Mouse (Mus musculus): ENCODE data around the gene Zfp52. TPM values are rescaled to one million over a fixed set of nuclear protein-coding genes. Genes with fewer than 3 reads are reported as not detected.
A peak's percentile ranks its signal among the peaks of the same experiment; 100 is the strongest.

Zfp52 gene
- polyA plus RNA-seq, 1 experiment from 2014 or later: 3.3 TPM

GRCm38 (mm10) chr17:21526270-21526669 is 9.1 kb upstream of the Zfp52 start:
- no peak overlapping the region for H3K9ac ChIP-seq
- peaks cover under 1% of the 10 kb centered on the region; the same call in 1 of the 2 replicates for H3K4me1 ChIP-seq
- H3K9me3 ChIP-seq: no peaks in the 10 kb centered on the region
- H3K27ac ChIP-seq (replicated peaks): no peak overlapping the region
- H3K4me2 ChIP-seq: no peak overlapping the region
- no peaks in the 10 kb centered on the region for H3K36me3 ChIP-seq
- no peaks in the 10 kb centered on the region for H3K27me3 ChIP-seq (replicated peaks)
- no peak overlapping the region for H3K4me3 ChIP-seq
- ATAC-seq (ENCODE audit: extremely low read depth, insufficient number of reproducible peaks, low FRiP score, low TSS enrichment): no peak

GRCm38 (mm10) chr17:21530645-21531330 is 4.6 kb upstream of the Zfp52 start:
- Histone ChIP-seq H3K27ac (replicated peaks) (peak overlapping the region; percentile 97; the same call in 1 of the 2 replicates), H3K4me2 (peak overlapping the region; percentile 73; the same call in 1 of the 2 replicates)
- WGBS: 68% methylated on average over 5 of the region's 5 CpGs

GRCm38 (mm10) chr17:21531621-21532020 is 3.7 kb upstream of the Zfp52 start:
- Histone ChIP-seq H3K4me1 (peaks cover 26% of the 10 kb centered on the region), H3K4me3 (peak overlapping the region; percentile 82), H3K27ac (replicated peaks) (peak overlapping the region; percentile 97), H3K27me3 (replicated peaks) (no peaks in the 10 kb centered on the region), H3K9me3 (no peaks in the 10 kb centered on the region), H3K9ac (peak overlapping the region; percentile 95), H3K4me2 (peak overlapping the region; percentile 73), H3K36me3 (no peaks in the 10 kb centered on the region)
- ATAC-seq (ENCODE audit: extremely low read depth, insufficient number of reproducible peaks, low FRiP score, low TSS enrichment): no peak
- 52% methylated on average over 5 of the region's 5 CpGs for WGBS

More at GRCm38 (mm10) chr17:21530645-21531330, 4.6 kb upstream of the Zfp52 start:
- Histone ChIP-seq H3K9me3 (no peaks in the 10 kb centered on the region), H3K4me1 (peaks cover 26% of the 10 kb centered on the region), H3K4me3 (no peak overlapping the region), H3K9ac (no peak overlapping the region), H3K27me3 (replicated peaks) (no peaks in the 10 kb centered on the region), H3K36me3 (no peaks in the 10 kb centered on the region)
- no peak for ATAC-seq (ENCODE audit: extremely low read depth, insufficient number of reproducible peaks, low FRiP score, low TSS enrichment)

GRCm38 (mm10) chr17:21532101-21532951 is 3.0 kb upstream of the Zfp52 start:
- under 1% methylated on average over 54 of the region's 54 CpGs for WGBS
- no peaks in the 10 kb centered on the region for H3K36me3 ChIP-seq
- H3K4me2 ChIP-seq: peak overlapping the region; percentile 73
- no peaks in the 10 kb centered on the region for H3K9me3 ChIP-seq
- peak overlapping the region; percentile 95 for H3K9ac ChIP-seq
- no peaks in the 10 kb centered on the region for H3K27me3 ChIP-seq (replicated peaks)
- peaks cover 26% of the 10 kb centered on the region for H3K4me1 ChIP-seq
- peak; percentile 57; the same call in 1 of the 2 replicates for ATAC-seq (ENCODE audit: extremely low read depth, insufficient number of reproducible peaks, low FRiP score, low TSS enrichment)
- H3K4me3 ChIP-seq: peak overlapping the region; percentile 82
- H3K27ac ChIP-seq (replicated peaks): peak overlapping the region; percentile 97

GRCm38 (mm10) chr17:21533961-21534360 is 1.4 kb upstream of the Zfp52 start:
- Histone ChIP-seq H3K27me3 (replicated peaks) (no peaks in the 10 kb centered on the region), H3K9me3 (no peaks in the 10 kb centered on the region), H3K36me3 (no peaks in the 10 kb centered on the region), H3K27ac (replicated peaks) (peak overlapping the region; percentile 28; the same call in 1 of the 2 replicates), H3K9ac (peak overlapping the region; percentile 21; the same call in 1 of the 2 replicates), H3K4me1 (peaks cover 26% of the 10 kb centered on the region), H3K4me3 (no peak overlapping the region), H3K4me2 (0 out of 2 replicates have a peak overlapping the region, but pooled peaks have one; percentile 26)
- ATAC-seq (ENCODE audit: extremely low read depth, insufficient number of reproducible peaks, low FRiP score, low TSS enrichment): no peak
- WGBS: 85% methylated on average over 1 of the region's 1 CpGs

- peak overlapping the region; percentile 71 for H3K27ac ChIP-seq (replicated peaks)
- peaks cover 26% of the 10 kb centered on the region for H3K4me1 ChIP-seq
- H3K4me2 ChIP-seq: peak overlapping the region; percentile 85
- no peaks in the 10 kb centered on the region for H3K27me3 ChIP-seq (replicated peaks)
- WGBS: 10% methylated on average over 4 of the region's 4 CpGs
- peak overlapping the region; percentile 83 for H3K9ac ChIP-seq
- no peak for ATAC-seq (ENCODE audit: extremely low read depth, insufficient number of reproducible peaks, low FRiP score, low TSS enrichment)
- no peaks in the 10 kb centered on the region for H3K9me3 ChIP-seq
- H3K4me3 ChIP-seq: peak overlapping the region; percentile 72; the same call in 1 of the 2 replicates
- no peaks in the 10 kb centered on the region for H3K36me3 ChIP-seq
Measured at GRCm38 (mm10) chr17:21534460-21535095, 761 bp upstream of the Zfp52 start.

- H3K4me1 ChIP-seq: peaks cover 26% of the 10 kb centered on the region
- WGBS: 36% methylated on average over 7 of the region's 7 CpGs
- no peaks in the 10 kb centered on the region for H3K27me3 ChIP-seq (replicated peaks)
- H3K9me3 ChIP-seq: no peaks in the 10 kb centered on the region
- H3K9ac ChIP-seq: peak overlapping the region; percentile 83
- peak overlapping the region; percentile 72 for H3K4me3 ChIP-seq
- H3K27ac ChIP-seq (replicated peaks): no peak overlapping the region
- no peak for ATAC-seq (ENCODE audit: extremely low read depth, insufficient number of reproducible peaks, low FRiP score, low TSS enrichment)
- H3K4me2 ChIP-seq: peak overlapping the region; percentile 85
- H3K36me3 ChIP-seq: no peaks in the 10 kb centered on the region
Measured at GRCm38 (mm10) chr17:21536096-21536495, 757 bp downstream of the Zfp52 start.

GRCm38 (mm10) chr17:21536676-21537075 is 1.3 kb downstream of the Zfp52 start:
- Histone ChIP-seq H3K9ac (no peak overlapping the region), H3K4me3 (0 out of 2 replicates have a peak overlapping the region, but pooled peaks have one; percentile 72), H3K4me2 (peak overlapping the region; percentile 85), H3K9me3 (no peaks in the 10 kb centered on the region), H3K27ac (replicated peaks) (no peak overlapping the region), H3K27me3 (replicated peaks) (no peaks in the 10 kb centered on the region), H3K36me3 (no peaks in the 10 kb centered on the region), H3K4me1 (peaks cover 21% of the 10 kb centered on the region)
- no peak for ATAC-seq (ENCODE audit: extremely low read depth, insufficient number of reproducible peaks, low FRiP score, low TSS enrichment)
- WGBS: 56% methylated on average over 2 of the region's 2 CpGs

- ATAC-seq (ENCODE audit: extremely low read depth, insufficient number of reproducible peaks, low FRiP score, low TSS enrichment): no peak
- 71% methylated on average over 2 of the region's 2 CpGs for WGBS
- Histone ChIP-seq H3K27me3 (replicated peaks) (no peaks in the 10 kb centered on the region), H3K4me1 (no peaks in the 10 kb centered on the region), H3K4me3 (no peak overlapping the region), H3K9ac (no peak overlapping the region), H3K27ac (replicated peaks) (no peak overlapping the region), H3K9me3 (no peaks in the 10 kb centered on the region), H3K4me2 (no peak overlapping the region), H3K36me3 (peaks cover 40% of the 10 kb centered on the region)
Measured at GRCm38 (mm10) chr17:21557831-21558230, 22.5 kb downstream of the Zfp52 start.

- H3K27me3 ChIP-seq (replicated peaks): no peaks in the 10 kb centered on the region
- H3K9ac ChIP-seq: peak overlapping the region; percentile 89
- H3K36me3 ChIP-seq: peaks cover 25% of the 10 kb centered on the region
- H3K9me3 ChIP-seq: no peaks in the 10 kb centered on the region
- peak overlapping the region; percentile 77 for H3K4me2 ChIP-seq
- 9% methylated on average over 5 of the region's 5 CpGs for WGBS
- H3K4me3 ChIP-seq: peak overlapping the region; percentile 86
- H3K27ac ChIP-seq (replicated peaks): peak overlapping the region; percentile 90
- ATAC-seq (ENCODE audit: extremely low read depth, insufficient number of reproducible peaks, low FRiP score, low TSS enrichment): 0 out of 2 replicates have a peak, but pooled peaks have one; percentile 32
- peaks cover 21% of the 10 kb centered on the region for H3K4me1 ChIP-seq
Measured at GRCm38 (mm10) chr17:21566220-21566619, 30.9 kb downstream of the Zfp52 start.
